In the genomic region with DNA sequence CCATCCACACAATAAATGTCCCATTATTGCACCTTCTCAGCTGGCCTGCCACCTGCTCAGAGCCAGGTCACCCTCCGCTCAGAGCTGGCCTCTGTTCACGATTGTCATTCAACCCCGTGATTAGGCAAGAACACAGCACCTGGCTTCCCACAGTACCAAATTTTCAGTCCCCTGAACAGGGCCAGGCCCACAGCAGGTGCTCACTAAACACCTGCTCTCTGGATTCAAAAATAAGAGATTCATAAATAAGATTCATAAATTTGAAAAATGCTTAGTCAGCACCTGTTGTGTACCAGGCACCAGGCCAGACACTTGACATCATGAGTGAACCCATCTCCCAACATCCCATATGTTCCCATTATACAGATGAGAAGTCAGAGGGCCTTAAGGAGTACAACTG, we compare ENCODE assay signal across 22 mouse cellular contexts.
DNase-seq lines count a peak whose midpoint lies in the region; ATAC-seq and TF ChIP-seq lines count a peak whose summit lies in the region.
"Had no signal": no experiment of that assay in that cellular context is flagged by ENCODE, and none has a peak within 500 bp of the region (broad histone marks: within the 10 kb centered on the region; RNA-seq: fewer than 3 reads in every experiment).

No protein-coding gene starts in this region.

- no peak for TF ChIP-seq RAD21 in CH12.LX (IDR thresholded peaks at IDR 0.05; ENCODE audit: low read depth, low read length)

- in situ Hi-C loops in CH12.LX (cut with MboI; ENCODE audit: low pct_ligation_motif_present, low pct_unique_long_range_greater_than_20kb, low sequenced_read_pairs), result no loop called here

- dilution Hi-C loops in CH12.LX (cut with MboI; ENCODE audit: extremely low pct_ligation_motif_present, extremely low pct_unique_long_range_greater_than_20kb, low sequenced_read_pairs), result no loop called here

- TF ChIP-seq POLR2A in CH12.LX (IDR thresholded peaks at IDR 0.05; ENCODE audit: low read depth, low read length), result no peak
- no peak for TF ChIP-seq POLR2A in cerebellum, adult 2 months (IDR thresholded peaks at IDR 0.05; ENCODE audit: borderline replicate concordance, insufficient read depth, low read length)

- no peak overlapping the region for H3K27ac ChIP-seq in CH12.LX (ENCODE audit: insufficient read depth, low read depth)
- H3K27ac ChIP-seq in cerebellum, adult 2 months (ENCODE audit: insufficient read depth, low read length), result no peak overlapping the region
- H3K27ac ChIP-seq in forebrain, embryonic 16.5 days (ENCODE audit: low read length), result no peak overlapping the region
- H3K27ac ChIP-seq: embryonic facial prominence, embryonic 13.5 days; forebrain, embryonic 15.5 days; heart, embryonic 15.5 days; limb, embryonic 12.5 days; liver, embryonic 15.5 days; midbrain, embryonic 10.5 days; midbrain, embryonic 15.5 days had no signal

- ATAC-seq in forebrain, embryonic 16.5 days, result no peak
- ATAC-seq: forebrain, embryonic 15.5 days; intestine, embryonic 16.5 days; midbrain, embryonic 15.5 days had no signal

- H3K4me1 ChIP-seq in CH12.LX (ENCODE audit: control insufficient read depth in 1 of 2, insufficient read depth in 2 of 2), result no peaks in the 10 kb centered on the region
- H3K4me1 ChIP-seq in cerebellum, adult 2 months (ENCODE audit: control insufficient read depth, insufficient read depth, low read length), result peaks cover 10% of the 10 kb centered on the region
- H3K4me1 ChIP-seq in forebrain, embryonic 16.5 days (replicated peaks; ENCODE audit: control insufficient read depth, insufficient read depth, low read length), result peaks cover 9% of the 10 kb centered on the region
- H3K4me1 ChIP-seq: liver, embryonic 15.5 days had no signal

- DNase-seq in A20 (ENCODE audit: low read depth, low spot score) (peak; percentile 61), CH12.LX (ENCODE audit: extremely low read depth) (no peak)
- peak; percentile 76 to 83 for DNase-seq in cerebellum, adult 2 months
- peak; percentile 54 to 55 for DNase-seq in cerebellum, postnatal 14 days
- no peak for DNase-seq in neural tube, embryonic 10.5 days (ENCODE audit: extremely low spot score, low spot score)
- DNase-seq in lung, postnatal 10 days, result no peak
- DNase-seq: adrenal gland, adult 2 months; kidney, adult 9 months; kidney, postnatal 14 days; lung, embryonic 14.5 days; spleen, adult 18-20 months; thymus, postnatal 14 days had no signal

- 17% methylated on average over 3 of the region's 3 CpGs for WGBS in cerebellum, adult 2 months
- WGBS in forebrain, embryonic 16.5 days, result 82% methylated on average over 3 of the region's 3 CpGs

- H3K9ac ChIP-seq in CH12.LX (ENCODE audit: insufficient read depth, low read depth), result no peak overlapping the region
- H3K9ac ChIP-seq in forebrain, embryonic 16.5 days (replicated peaks; ENCODE audit: low read depth, low read length), result no peak overlapping the region
- H3K9ac ChIP-seq: embryonic facial prominence, embryonic 13.5 days; forebrain, embryonic 15.5 days; heart, embryonic 15.5 days; limb, embryonic 12.5 days; liver, embryonic 15.5 days; lung, embryonic 14.5 days; midbrain, embryonic 15.5 days had no signal

- H3K4me2 ChIP-seq in CH12.LX (ENCODE audit: insufficient read depth, low read depth, poor library complexity, severe bottlenecking), result no peak overlapping the region
- H3K4me2 ChIP-seq in forebrain, embryonic 16.5 days (ENCODE audit: low read length), result no peak overlapping the region
- H3K4me2 ChIP-seq: embryonic facial prominence, embryonic 13.5 days; forebrain, embryonic 15.5 days; heart, embryonic 15.5 days; limb, embryonic 12.5 days; liver, embryonic 15.5 days; lung, embryonic 14.5 days; midbrain, embryonic 15.5 days had no signal

- no peaks in the 10 kb centered on the region for H3K79me2 ChIP-seq in CH12.LX (replicated peaks; ENCODE audit: control insufficient read depth, extremely low read depth, insufficient read depth, poor library complexity, severe bottlenecking)

- no peak for TF ChIP-seq CTCF in CH12.LX (conservative IDR thresholded peaks at IDR 0.05 in 1 of 2, IDR thresholded peaks at IDR 0.05 in 1 of 2; ENCODE audit: low read depth in 2 of 2, low read length in 2 of 2)
- no peak for TF ChIP-seq CTCF in cerebellum, adult 2 months (IDR thresholded peaks at IDR 0.05; ENCODE audit: borderline replicate concordance, insufficient read depth, low read depth, low read length)

- no peaks in the 10 kb centered on the region for H3K36me3 ChIP-seq in CH12.LX (replicated peaks in 1 of 2; ENCODE audit: control insufficient read depth in 1 of 2, insufficient read depth in 1 of 2, low read length in 1 of 2)
- no peaks in the 10 kb centered on the region for H3K36me3 ChIP-seq in forebrain, embryonic 16.5 days (ENCODE audit: control insufficient read depth, insufficient read depth)
- H3K36me3 ChIP-seq: embryonic facial prominence, embryonic 13.5 days; forebrain, embryonic 10.5 days; forebrain, embryonic 15.5 days; heart, embryonic 15.5 days; limb, embryonic 12.5 days; liver, embryonic 15.5 days; midbrain, embryonic 10.5 days; midbrain, embryonic 15.5 days had no signal

- no peak overlapping the region for H3K4me3 ChIP-seq in CH12.LX (replicated peaks in 1 of 3; ENCODE audit: low read depth in 2 of 3, low read length in 2 of 3, poor library complexity in 1 of 3)
- H3K4me3 ChIP-seq in cerebellum, adult 2 months (replicated peaks; ENCODE audit: insufficient read depth, low read depth, low read length), result no peak overlapping the region
- no peak overlapping the region for H3K4me3 ChIP-seq in forebrain, embryonic 16.5 days (replicated peaks; ENCODE audit: low read length)
- H3K4me3 ChIP-seq: embryonic facial prominence, embryonic 13.5 days; forebrain, embryonic 10.5 days; forebrain, embryonic 15.5 days; heart, embryonic 15.5 days; limb, embryonic 12.5 days; liver, embryonic 15.5 days; midbrain, embryonic 10.5 days; midbrain, embryonic 15.5 days had no signal

- no peak for TF ChIP-seq EP300 in CH12.LX (IDR thresholded peaks at IDR 0.05; ENCODE audit: low read length)

- peaks cover 56% of the 10 kb centered on the region for H3K27me3 ChIP-seq in CH12.LX (replicated peaks)
- no peaks in the 10 kb centered on the region for H3K27me3 ChIP-seq in cerebellum, adult 2 months (ENCODE audit: control insufficient read depth, insufficient read depth, low read length)
- H3K27me3 ChIP-seq in forebrain, embryonic 16.5 days (replicated peaks; ENCODE audit: control insufficient read depth, insufficient read depth, low read length), result no peaks in the 10 kb centered on the region
- H3K27me3 ChIP-seq: embryonic facial prominence, embryonic 13.5 days; forebrain, embryonic 15.5 days; heart, embryonic 15.5 days; limb, embryonic 12.5 days; liver, embryonic 15.5 days; midbrain, embryonic 15.5 days had no signal

- H3K9me3 ChIP-seq in CH12.LX (replicated peaks; ENCODE audit: low read length), result peaks cover 2% of the 10 kb centered on the region
- no peaks in the 10 kb centered on the region for H3K9me3 ChIP-seq in forebrain, embryonic 16.5 days (ENCODE audit: control insufficient read depth, low read length)
- H3K9me3 ChIP-seq: embryonic facial prominence, embryonic 13.5 days; forebrain, embryonic 10.5 days; forebrain, embryonic 15.5 days; heart, embryonic 15.5 days; limb, embryonic 12.5 days; liver, embryonic 15.5 days; midbrain, embryonic 10.5 days; midbrain, embryonic 15.5 days had no signal

TF ChIP-seq in CH12.LX, 34 proteins besides CTCF, POLR2A, EP300 and RAD21:
- TF ChIP-seq TBP (conservative IDR thresholded peaks at IDR 0.05; ENCODE audit: low read depth, low read length) (no peak), IRF4 (IDR thresholded peaks at IDR 0.05; ENCODE audit: low read depth, low read length) (no peak), ETS1 (conservative IDR thresholded peaks at IDR 0.05; ENCODE audit: low read depth, low read length) (no peak), NRF1 (IDR thresholded peaks at IDR 0.05; ENCODE audit: low read depth, low read length) (no peak), MAZ (IDR thresholded peaks at IDR 0.05; ENCODE audit: low read depth, low read length) (no peak), MAFK (IDR thresholded peaks at IDR 0.05; ENCODE audit: insufficient replicate concordance, low read length) (peak; percentile 79), ZMIZ1 (IDR thresholded peaks at IDR 0.05; ENCODE audit: low read depth, low read length) (no peak)

Comparison
In these comparisons a context has a peak if more than half of its experiments do, and no peak if none do; other contexts are left out.
1. DNase-seq: peak in A20 (single experiment), cerebellum, adult 2 months (2 of 2) and cerebellum, postnatal 14 days (2 of 2); none in CH12.LX (single experiment), neural tube, embryonic 10.5 days (single experiment) and lung, postnatal 10 days (single experiment).